Mouse (Mus musculus) bone marrow macrophage, adult 2 months (primary cell): ENCODE data around the gene Apol9b. TPM values are rescaled to one million over a fixed set of nuclear protein-coding genes. Genes with fewer than 3 reads are reported as not detected.
"Not testable (repeated sequence)": the region's sequence is repeated elsewhere in the genome, so short reads cannot be mapped to it uniquely, and the experiment has no call there.

Experiments used
- H3K27ac ChIP-seq: 2 replicates; pipeline ENCODE4 v1.5.1; 2012; ENCODE audit warnings: low read depth, low read length; ENCODE audit not compliant: insufficient read depth
- H3K4me1 ChIP-seq: 2 replicates; pipeline ENCODE4 v1.6.1; 2012; ENCODE audit warnings: low read length; ENCODE audit not compliant: control insufficient read depth, insufficient read depth
- H3K4me3 ChIP-seq: 2 replicates; pipeline ENCODE4 v1.5.1; 2012; ENCODE audit warnings: mild to moderate bottlenecking, low read length, moderate library complexity; ENCODE audit not compliant: insufficient read depth
- polyA plus RNA-seq: library from polyadenylated mRNA; stranded (reverse); fragments of >200 nt; gene quantifications from 2 replicates; pipeline ENCODE4 v1.2.4, GENCODE M21; 2012; ENCODE audit not compliant: missing spikeins, insufficient read depth, insufficient read length

Apol9b gene
- polyA plus RNA-seq = 0.72 and 1.0 TPM in 2 replicates

- H3K4me3 ChIP-seq = not testable (repeated sequence)
Observed at GRCm38 (mm10) chr15:77728739-77729138, at the start of gene Apol9b. Apol9b (plus strand) TSS chr15:77729039.

GRCm38 (mm10) chr15:77683944-77684343 lies 44.9 kb upstream of the Apol9b start:
- H3K4me1 ChIP-seq, H3K4me3 ChIP-seq, H3K27ac ChIP-seq: not testable (repeated sequence)

More at GRCm38 (mm10) chr15:77728739-77729138, at the start of gene Apol9b:
- H3K27ac ChIP-seq, H3K4me1 ChIP-seq: not testable (repeated sequence)

- H3K27ac ChIP-seq, H3K4me3 ChIP-seq: not testable (repeated sequence)
Observed at GRCm38 (mm10) chr15:77691532-77692311, 37.1 kb upstream of the Apol9b start.

GRCm38 (mm10) chr15:77694687-77695295 lies 34.0 kb upstream of the Apol9b start:
- H3K4me1 ChIP-seq, H3K4me3 ChIP-seq, H3K27ac ChIP-seq: not testable (repeated sequence)

More at GRCm38 (mm10) chr15:77691532-77692311, 37.1 kb upstream of the Apol9b start:
- H3K4me1 ChIP-seq = not testable (repeated sequence)

- H3K4me3 ChIP-seq, H3K4me1 ChIP-seq, H3K27ac ChIP-seq: not testable (repeated sequence)
Observed at GRCm38 (mm10) chr15:77698656-77699055, 30.2 kb upstream of the Apol9b start, which contains the start of gene Apol7e. Apol7e (plus strand) TSS chr15:77698857.

GRCm38 (mm10) chr15:77705306-77705705 lies 23.5 kb upstream of the Apol9b start:
- not testable (repeated sequence) for H3K4me3 ChIP-seq, H3K4me1 ChIP-seq, H3K27ac ChIP-seq

- not testable (repeated sequence) for H3K4me3 ChIP-seq, H3K27ac ChIP-seq, H3K4me1 ChIP-seq
Observed at GRCm38 (mm10) chr15:77708936-77709335, 19.9 kb upstream of the Apol9b start.

- not testable (repeated sequence) for H3K4me1 ChIP-seq, H3K4me3 ChIP-seq, H3K27ac ChIP-seq
Observed at GRCm38 (mm10) chr15:77718240-77718639, 10.6 kb upstream of the Apol9b start.

- H3K4me3 ChIP-seq, H3K4me1 ChIP-seq, H3K27ac ChIP-seq: not testable (repeated sequence)
Observed at GRCm38 (mm10) chr15:77721509-77721908, 7.3 kb upstream of the Apol9b start.

- H3K4me3 ChIP-seq, H3K4me1 ChIP-seq, H3K27ac ChIP-seq: not testable (repeated sequence)
Observed at GRCm38 (mm10) chr15:77724208-77724911, 4.5 kb upstream of the Apol9b start.

GRCm38 (mm10) chr15:77725393-77726020 lies 3.3 kb upstream of the Apol9b start:
- H3K27ac ChIP-seq, H3K4me3 ChIP-seq, H3K4me1 ChIP-seq: not testable (repeated sequence)

GRCm38 (mm10) chr15:77727139-77727538 lies 1.7 kb upstream of the Apol9b start:
- H3K4me3 ChIP-seq, H3K4me1 ChIP-seq, H3K27ac ChIP-seq: not testable (repeated sequence)

GRCm38 (mm10) chr15:77727745-77728144 lies 1.1 kb upstream of the Apol9b start:
- not testable (repeated sequence) for H3K27ac ChIP-seq, H3K4me1 ChIP-seq, H3K4me3 ChIP-seq
